Mouse (Mus musculus) heart, adult 2 months (tissue): Measurements from ENCODE around the gene Chpf2. TPM values are rescaled to one million over a fixed set of nuclear protein-coding genes. Genes with fewer than 3 reads are reported as not detected.
"Not testable (repeated sequence)": the region's sequence is repeated elsewhere in the genome, so short reads cannot be mapped to it uniquely, and the experiment has no call there.

Experiments
- DNase-seq, 2 experiments: peaks; one replicate each; pipeline ENCODE4 v3.0.0; 2021
- H3K27ac ChIP-seq: fragments of 200-600 bp; 2 replicates; pipeline ENCODE4 v1.8.1; 2022
- H3K27me3 ChIP-seq: fragments of 200-500 bp; 2 replicates; pipeline ENCODE4 v1.6.1; 2012; ENCODE audit warnings: mild to moderate bottlenecking, low read length, inconsistent platforms, mixed read lengths; ENCODE audit not compliant: control insufficient read depth, insufficient read depth
- H3K36me3 ChIP-seq: fragments of 200-500 bp; 2 replicates; pipeline ENCODE4 v1.6.1; 2012; ENCODE audit warnings: low read length, inconsistent platforms; ENCODE audit not compliant: control insufficient read depth, insufficient read depth
- H3K4me1 ChIP-seq: fragments of 200-500 bp; 2 replicates; pipeline ENCODE4 v1.6.1; 2011; ENCODE audit warnings: low read length; ENCODE audit not compliant: control insufficient read depth, insufficient read depth
- H3K4me3 ChIP-seq: fragments of 200-600 bp; 2 replicates; pipeline ENCODE4 v1.8.1; 2022
- H3K79me2 ChIP-seq: fragments of 200-500 bp; replicated peaks from 2 replicates; pipeline ENCODE4 v1.6.1; 2012; ENCODE audit warnings: mild to moderate bottlenecking, inconsistent platforms, low read length, moderate library complexity, mixed read lengths; ENCODE audit not compliant: control insufficient read depth, insufficient read depth
- H3K9ac ChIP-seq: fragments of 200-500 bp; 2 replicates; pipeline ENCODE4 v1.6.1; 2012; ENCODE audit warnings: low read depth, mild to moderate bottlenecking, control low read depth, inconsistent platforms, low read length, mixed read lengths
- CTCF ChIP-seq: fragments of 200-600 bp; IDR thresholded peaks from 2 replicates; pipeline ENCODE4 v1.8.1; 2022; ENCODE audit warnings: antibody characterized with exemption, mild to moderate bottlenecking, moderate library complexity
- EP300 ChIP-seq: fragments of 200-500 bp; IDR thresholded peaks from 2 replicates; pipeline ENCODE4 v1.6.1; 2011; ENCODE audit warnings: low read depth, low read length, control low read depth; ENCODE audit not compliant: insufficient read depth
- POLR2A ChIP-seq: fragments of 200-500 bp; IDR thresholded peaks from 2 replicates; pipeline ENCODE4 v1.6.1; 2011; ENCODE audit warnings: mild to moderate bottlenecking, low read depth, low read length, control low read depth; ENCODE audit not compliant: insufficient read depth
- WGBS: fragments of 180-500 bp; shearing (Covaris S2); methylation state at CpG from one replicate; pipeline ENCODE4 v1.1.7; 2018; 5-methylcytosine and 5-hydroxymethylcytosine counted together
- intact Hi-C: fragments of 180-260 bp; cut with DNase I; formaldehyde crosslinking; loops from one replicate; pipeline ENCODE4 v1.15.1; 2025
- polyA plus RNA-seq: library from polyadenylated mRNA; depleted of rRNA; stranded (reverse); fragments of >200 nt; gene quantifications from 2 replicates; pipeline ENCODE4 v1.2.3, GENCODE M21; 2012
- total RNA-seq, 2 experiments: library from RNA; stranded (reverse); gene quantifications; 2 replicates each; pipeline ENCODE4 v1.2.3; 2021

Chpf2 gene
- total and polyA plus RNA-seq, 3 experiments = 7.5 to 12.3 (median 9.0) TPM

- TF ChIP-seq CTCF (no peak), POLR2A (no peak), EP300 (no peak)
- intact Hi-C loops = loop anchor here (5.0 kb wide), 1 partner anchor 35 kb away; the partner anchor contains the start of gene Abcf2
- H3K79me2 ChIP-seq = no peaks in the 10 kb centered on the region
- no peak overlapping the region for H3K9ac ChIP-seq
- peaks cover 3% of the 10 kb centered on the region for H3K4me1 ChIP-seq
- no peak overlapping the region for H3K4me3 ChIP-seq
- H3K27me3 ChIP-seq = no peaks in the 10 kb centered on the region
- WGBS = 82% methylated on average over 7 of the region's 7 CpGs
- no peaks in the 10 kb centered on the region for H3K36me3 ChIP-seq
- no peak for DNase-seq
- no peak overlapping the region for H3K27ac ChIP-seq
Measured at GRCm38 (mm10) chr5:24542643-24543042, 43.9 kb upstream of the Chpf2 start.

GRCm38 (mm10) chr5:24550598-24551316 is 35.8 kb upstream of the Chpf2 start:
- TF ChIP-seq EP300 = no peak
- no peak for TF ChIP-seq POLR2A
- TF ChIP-seq CTCF = no peak
- no peak overlapping the region for H3K4me3 ChIP-seq
- peaks cover 2% of the 10 kb centered on the region; the same call in 1 of the 2 replicates for H3K4me1 ChIP-seq
- intact Hi-C loops = no loop called here
- H3K27me3 ChIP-seq = no peaks in the 10 kb centered on the region
- H3K9ac ChIP-seq = no peak overlapping the region
- no peaks in the 10 kb centered on the region for H3K36me3 ChIP-seq
- H3K79me2 ChIP-seq = no peaks in the 10 kb centered on the region
- H3K27ac ChIP-seq = no peak overlapping the region
- DNase-seq = peak; percentile 45 to 54
- WGBS = 23% methylated on average over 26 of the region's 26 CpGs

GRCm38 (mm10) chr5:24551317-24551688 is 35.2 kb upstream of the Chpf2 start:
- H3K4me1 ChIP-seq = peaks cover 2% of the 10 kb centered on the region; the same call in 1 of the 2 replicates
- H3K79me2 ChIP-seq = no peaks in the 10 kb centered on the region
- H3K36me3 ChIP-seq = no peaks in the 10 kb centered on the region
- H3K27ac ChIP-seq = no peak overlapping the region
- TF ChIP-seq POLR2A (no peak), CTCF (no peak), EP300 (no peak)
- no peak overlapping the region for H3K4me3 ChIP-seq
- no peak for DNase-seq
- WGBS = 67% methylated on average over 2 of the region's 2 CpGs
- H3K27me3 ChIP-seq = no peaks in the 10 kb centered on the region
- H3K9ac ChIP-seq = no peak overlapping the region
- intact Hi-C loops = no loop called here

GRCm38 (mm10) chr5:24553621-24554244 is 32.8 kb upstream of the Chpf2 start:
- intact Hi-C loops = no loop called here
- Histone ChIP-seq H3K4me3 (no peak overlapping the region), H3K27ac (no peak overlapping the region), H3K27me3 (no peaks in the 10 kb centered on the region), H3K9ac (no peak overlapping the region), H3K36me3 (no peaks in the 10 kb centered on the region), H3K79me2 (no peaks in the 10 kb centered on the region), H3K4me1 (peaks cover 2% of the 10 kb centered on the region; the same call in 1 of the 2 replicates)
- DNase-seq = no peak
- no peak for TF ChIP-seq EP300
- no peak for TF ChIP-seq POLR2A
- TF ChIP-seq CTCF = no peak
- WGBS = 39% methylated on average over 5 of the region's 5 CpGs

- DNase-seq, intact Hi-C loops, H3K36me3 ChIP-seq, H3K4me1 ChIP-seq, H3K9ac ChIP-seq, H3K79me2 ChIP-seq, H3K27ac ChIP-seq, H3K4me3 ChIP-seq, H3K27me3 ChIP-seq: not testable (repeated sequence)
- WGBS = 94% methylated on average over 7 of the region's 7 CpGs
Measured at GRCm38 (mm10) chr5:24555335-24555734, 31.2 kb upstream of the Chpf2 start.

GRCm38 (mm10) chr5:24556709-24557108 is 29.8 kb upstream of the Chpf2 start, which contains the start of gene 4931409K22Rik:
Gene 4931409K22Rik (minus strand): TSS chr5:24556809.
- no peaks in the 10 kb centered on the region for H3K79me2 ChIP-seq
- no peak within 1 kb of the TSS for H3K4me3 ChIP-seq
- DNase-seq = no peak
- 68% methylated on average over 2 of the region's 2 CpGs for WGBS
- H3K27ac ChIP-seq = no peak within 1 kb of the TSS
- H3K4me1 ChIP-seq = no peaks in the 10 kb centered on the region
- intact Hi-C loops = no loop called here
- no peaks in the 10 kb centered on the region for H3K36me3 ChIP-seq
- no peaks in the 10 kb centered on the region for H3K27me3 ChIP-seq
- H3K9ac ChIP-seq = no peak within 1 kb of the TSS
- TF ChIP-seq CTCF (no peak), POLR2A (no peak), EP300 (no peak)
